Mouse (Mus musculus): Measurements from ENCODE around the gene Prdm2. TPM values are rescaled to one million over a fixed set of nuclear protein-coding genes. Genes with fewer than 3 reads are reported as not detected.

Prdm2 gene
- total and polyA plus RNA-seq, 3 experiments = 4.3 to 13.5 TPM; not detected in 1

DNA sequence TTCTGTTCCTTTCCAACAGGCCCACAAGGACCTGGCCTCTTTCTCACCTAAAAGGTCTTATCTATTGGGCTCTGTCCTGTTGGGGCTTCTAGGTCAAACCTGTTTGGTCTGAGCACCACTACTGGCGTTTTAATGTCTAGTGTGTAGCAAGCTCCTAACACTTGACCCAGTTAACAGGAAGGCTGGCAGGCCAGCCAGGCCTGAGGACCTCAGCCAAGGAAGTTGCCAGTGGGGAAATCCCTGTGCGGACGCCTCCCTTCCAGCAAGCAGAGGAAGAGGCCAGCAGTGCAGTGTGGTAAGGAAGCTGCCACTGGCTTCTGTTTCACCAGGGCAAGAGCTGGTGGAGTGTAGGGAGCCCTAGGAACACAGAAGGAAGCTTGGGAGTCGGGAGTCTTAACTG lies 94.0 kb downstream of the Prdm2 start:
- Histone ChIP-seq H3K9me3 (replicated peaks; ENCODE audit: insufficient read depth, low read length) (no peaks in the 10 kb centered on the region), H3K9ac (ENCODE audit: control insufficient read depth, low read depth, low read length, poor library complexity, severe bottlenecking) (no peak overlapping the region), H3K4me3 (ENCODE audit: control insufficient read depth in 1 of 2, insufficient read depth in 1 of 2, low read depth in 2 of 2, low read length in 2 of 2) (no peak overlapping the region), H3K79me2 (ENCODE audit: control insufficient read depth, insufficient read depth, low read length, poor library complexity) (no peaks in the 10 kb centered on the region), H3K4me1 (ENCODE audit: control insufficient read depth in 1 of 2, insufficient read depth in 2 of 2, low read length in 2 of 2) (no peaks in the 10 kb centered on the region), H3K27ac (ENCODE audit: control insufficient read depth, low read depth, low read length) (no peak overlapping the region), H3K36me3 (ENCODE audit: control insufficient read depth in 1 of 2, insufficient read depth in 2 of 2, low read length in 2 of 2) (no peaks in the 10 kb centered on the region), H3K27me3 (ENCODE audit: control insufficient read depth in 1 of 2, insufficient read depth in 2 of 2, low read length in 2 of 2) (no peaks in the 10 kb centered on the region)
- TF ChIP-seq GABPA (IDR thresholded peaks at IDR 0.05; ENCODE audit: low read depth, low read length) (no peak), MEF2A (IDR thresholded peaks at IDR 0.05; ENCODE audit: extremely low read depth, insufficient replicate concordance, low read depth, low read length, poor library complexity, severe bottlenecking) (no peak), TCF12 (IDR thresholded peaks at IDR 0.05; ENCODE audit: low read depth, low read length) (no peak), MXI1 (IDR thresholded peaks at IDR 0.05; ENCODE audit: low read depth, low read length) (no peak), TAL1 (IDR thresholded peaks at IDR 0.05; ENCODE audit: low read length) (no peak), POLR2A (IDR thresholded peaks at IDR 0.05; ENCODE audit: control insufficient read depth in 1 of 2, insufficient read depth in 1 of 2, low read depth in 1 of 2, low read length in 2 of 2, poor library complexity in 1 of 2) (no peak), UBTF (IDR thresholded peaks at IDR 0.05; ENCODE audit: borderline replicate concordance, insufficient read depth, low read depth, low read length) (no peak), ZMIZ1 (IDR thresholded peaks at IDR 0.05; ENCODE audit: low read depth, low read length) (no peak), EP300 (IDR thresholded peaks at IDR 0.05; ENCODE audit: low read depth in 1 of 2, low read length in 2 of 2) (no peak), RAD21 (IDR thresholded peaks at IDR 0.05; ENCODE audit: low read depth, low read length) (no peak), USF1 (IDR thresholded peaks at IDR 0.05; ENCODE audit: low read depth, low read length) (no peak), KAT2A (conservative IDR thresholded peaks at IDR 0.05; ENCODE audit: low read depth, low read length) (no peak), GATA1 (IDR thresholded peaks at IDR 0.05; ENCODE audit: low read depth, low read length) (no peak), CHD1 (IDR thresholded peaks at IDR 0.05; ENCODE audit: low read depth, low read length) (no peak), POLR2AphosphoS5 (IDR thresholded peaks at IDR 0.05; ENCODE audit: borderline replicate concordance, low read depth, low read length) (no peak), ETS1 (IDR thresholded peaks at IDR 0.05; ENCODE audit: low read depth, low read length) (no peak), NELFE (IDR thresholded peaks at IDR 0.05; ENCODE audit: low read depth, low read length) (no peak), SMC3 (IDR thresholded peaks at IDR 0.05; ENCODE audit: low read depth, low read length) (no peak)
- DNase-seq (ENCODE audit: low read depth, low spot score) = no peak

DNA sequence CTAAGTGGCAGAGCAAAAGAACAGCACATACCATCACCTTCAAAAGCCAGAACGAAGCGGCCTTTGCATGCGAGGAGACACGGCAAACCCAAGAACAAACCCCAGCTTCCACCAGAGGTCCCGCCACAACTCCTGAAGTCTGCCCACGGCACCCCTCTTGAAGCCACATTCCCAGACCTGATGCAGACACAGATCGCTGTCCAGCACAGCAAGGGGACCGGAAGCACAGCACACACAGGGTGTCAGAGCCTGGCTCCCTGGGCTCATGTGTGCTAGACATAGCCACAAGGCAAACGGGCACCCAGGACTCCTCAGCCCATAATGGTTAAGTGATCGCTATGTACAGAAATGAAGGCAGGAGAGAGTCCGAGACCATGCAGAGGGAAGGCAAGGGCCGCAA lies 96.9 kb downstream of the Prdm2 start:
- H3K27me3 ChIP-seq (ENCODE audit: control insufficient read depth in 1 of 2, insufficient read depth in 2 of 2, low read length in 2 of 2) = no peaks in the 10 kb centered on the region
- no peaks in the 10 kb centered on the region for H3K36me3 ChIP-seq (ENCODE audit: control insufficient read depth in 1 of 2, insufficient read depth in 2 of 2, low read length in 2 of 2)
- no peak overlapping the region for H3K9ac ChIP-seq (ENCODE audit: control insufficient read depth, low read depth, low read length, poor library complexity, severe bottlenecking)
- no peak overlapping the region for H3K27ac ChIP-seq (ENCODE audit: control insufficient read depth, low read depth, low read length)
- no peak overlapping the region for H3K4me3 ChIP-seq (ENCODE audit: control insufficient read depth in 1 of 2, insufficient read depth in 1 of 2, low read depth in 2 of 2, low read length in 2 of 2)
- H3K79me2 ChIP-seq (ENCODE audit: control insufficient read depth, insufficient read depth, low read length, poor library complexity) = no peaks in the 10 kb centered on the region
- no peak for TF ChIP-seq ZKSCAN1 (IDR thresholded peaks at IDR 0.05; ENCODE audit: low read depth, low read length)
- H3K4me1 ChIP-seq (ENCODE audit: control insufficient read depth in 1 of 2, insufficient read depth in 2 of 2, low read length in 2 of 2) = no peaks in the 10 kb centered on the region
- no peaks in the 10 kb centered on the region for H3K9me3 ChIP-seq (replicated peaks; ENCODE audit: insufficient read depth, low read length)
- no peak for DNase-seq (ENCODE audit: low read depth, low spot score)

All from MEL (cell line).